Mouse (Mus musculus): ENCODE data around the gene Galnt7.
"Not testable (repeated sequence)": the region's sequence is repeated elsewhere in the genome, so short reads cannot be mapped to it uniquely, and the experiment has no call there.

DNA sequence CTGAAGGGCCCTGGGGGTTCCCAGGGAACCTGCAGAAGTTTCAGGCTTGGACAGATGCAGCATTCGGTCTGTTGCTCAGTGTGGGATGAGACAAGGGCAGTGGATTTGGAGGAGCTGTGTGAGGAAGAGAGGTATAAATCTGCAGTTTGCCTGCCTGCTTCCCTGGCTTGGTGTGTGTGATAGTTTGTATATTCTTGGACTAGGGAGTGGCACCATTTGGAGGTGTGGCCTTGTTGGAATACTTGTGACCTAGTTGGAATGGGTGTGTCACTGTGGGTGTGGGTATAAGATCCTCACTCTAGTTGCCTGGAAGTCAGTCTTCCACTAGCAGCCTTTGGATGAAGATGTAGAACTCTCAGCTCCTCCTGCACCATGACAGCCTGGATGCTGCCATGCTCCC, 147.3 kb downstream of the Galnt7 start:
- TF ChIP-seq POLR2A (IDR thresholded peaks at IDR 0.05; ENCODE audit: borderline replicate concordance, control insufficient read depth, low read depth, low read length); CTCF (IDR thresholded peaks at IDR 0.05; ENCODE audit: control insufficient read depth, insufficient read depth, low read length): not testable (repeated sequence)
